Mouse (Mus musculus) ovary, postnatal 36 days (tissue): Measurements from ENCODE around the gene Nat8f4.
"Not testable (repeated sequence)": the region's sequence is repeated elsewhere in the genome, so short reads cannot be mapped to it uniquely, and the experiment has no call there.

Experiments used
- DNase-seq: peaks from one replicate; pipeline ENCODE4 v3.0.0; 2022; ENCODE audit warnings: low spot score, mixed read lengths

Gene Nat8f4

GRCm38 (mm10) chr6:85898596-85899475 lies 5.8 kb downstream of the Nat8f4 start:
- DNase-seq, result not testable (repeated sequence)

DNA sequence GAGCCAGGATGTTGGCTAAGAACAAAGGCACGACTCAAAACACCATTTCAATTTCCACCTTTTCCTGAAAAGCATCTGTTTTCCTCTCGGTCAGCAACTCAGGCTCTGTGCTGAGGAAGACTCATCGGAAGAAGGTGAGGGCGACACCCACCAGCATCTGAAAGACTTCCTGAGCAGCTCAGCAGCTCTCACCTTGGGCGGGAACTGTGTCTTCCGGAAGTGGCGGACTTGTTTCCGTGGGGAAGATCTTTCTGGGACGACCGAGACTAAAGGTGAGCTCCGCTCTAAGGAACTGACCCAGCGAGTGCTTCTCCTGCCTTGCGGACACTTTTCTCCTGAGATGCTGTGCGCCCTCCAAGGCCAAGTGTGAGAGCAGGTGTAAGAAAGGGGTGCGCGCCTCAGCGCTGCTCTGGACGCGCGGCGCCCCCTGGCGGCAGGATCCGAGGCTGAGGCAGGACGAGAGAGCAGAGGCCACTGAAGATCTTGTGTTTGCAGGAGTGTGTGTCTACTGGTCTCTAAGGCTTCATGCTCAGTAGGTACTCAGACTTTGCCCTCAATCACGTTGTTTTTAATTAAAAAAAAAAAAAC lies 9.5 kb downstream of the Nat8f4 start:
- peak; percentile 17 for DNase-seq

- no peak for DNase-seq
Measured at GRCm38 (mm10) chr6:85888961-85889360, 15.7 kb downstream of the Nat8f4 start.

GRCm38 (mm10) chr6:85884311-85884710 lies 20.4 kb downstream of the Nat8f4 start:
- DNase-seq, result no peak

GRCm38 (mm10) chr6:85883246-85883645 lies 21.4 kb downstream of the Nat8f4 start:
- DNase-seq, result not testable (repeated sequence)

- DNase-seq, result not testable (repeated sequence)
Measured at GRCm38 (mm10) chr6:85869006-85869405, 35.7 kb downstream of the Nat8f4 start, which contains the start of gene Nat8f2. TSS of gene Nat8f2 (minus strand) at chr6:85869158.

GRCm38 (mm10) chr6:85867726-85868690 lies 36.7 kb downstream of the Nat8f4 start:
- DNase-seq, result no peak

- not testable (repeated sequence) for DNase-seq
Measured at GRCm38 (mm10) chr6:85866995-85867394, 37.7 kb downstream of the Nat8f4 start.

- DNase-seq, result not testable (repeated sequence)
Measured at GRCm38 (mm10) chr6:85866166-85866565, 38.5 kb downstream of the Nat8f4 start.

GRCm38 (mm10) chr6:85864900-85865639 lies 39.6 kb downstream of the Nat8f4 start:
- not testable (repeated sequence) for DNase-seq

DNA sequence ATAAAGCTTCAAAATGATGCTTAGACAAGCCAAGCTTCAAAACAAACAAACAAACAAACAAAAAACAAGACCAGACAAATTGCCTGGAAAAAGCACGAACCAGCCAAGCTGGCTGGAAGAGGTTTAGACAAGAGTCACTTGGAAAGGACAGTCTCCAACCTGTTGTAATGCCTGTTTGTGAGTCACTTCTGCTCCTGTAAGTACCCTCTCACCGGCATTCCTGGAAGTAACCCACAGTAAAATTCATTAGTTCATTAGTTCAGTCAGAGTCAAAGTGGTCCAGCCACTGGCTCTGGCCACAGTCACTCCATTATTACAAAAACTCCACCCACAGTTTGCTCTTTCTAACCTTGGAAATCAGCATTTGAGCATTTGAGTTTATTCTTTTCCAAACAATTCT lies 40.8 kb downstream of the Nat8f4 start:
- no peak for DNase-seq

GRCm38 (mm10) chr6:85863136-85863535 lies 41.5 kb downstream of the Nat8f4 start:
- DNase-seq, result no peak

GRCm38 (mm10) chr6:85862565-85862964 lies 42.1 kb downstream of the Nat8f4 start:
- no peak for DNase-seq

DNA sequence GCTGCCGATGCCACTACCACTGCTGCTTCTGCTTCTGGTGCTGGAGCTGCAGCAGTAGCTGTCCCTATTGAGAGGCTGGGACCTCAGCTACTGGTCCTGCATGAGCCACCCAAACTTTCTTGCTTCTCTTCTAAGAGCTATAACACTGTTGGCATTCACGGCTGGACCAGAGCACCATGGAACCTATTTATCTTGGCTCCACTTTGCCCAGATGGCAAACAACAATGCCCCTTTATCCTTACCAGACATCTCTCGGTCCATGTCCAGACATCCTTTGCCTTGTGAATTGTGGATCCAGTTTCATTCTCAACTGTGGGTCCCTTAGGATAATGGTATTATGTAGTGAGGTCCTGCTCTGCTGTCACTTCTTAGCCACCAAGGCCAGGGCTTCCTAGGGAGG lies 43.4 kb downstream of the Nat8f4 start:
- no peak for DNase-seq

- DNase-seq, result peak; percentile 75
Measured at GRCm38 (mm10) chr6:85856194-85856678, 48.4 kb downstream of the Nat8f4 start.

GRCm38 (mm10) chr6:85853481-85853880 lies 51.2 kb downstream of the Nat8f4 start:
- DNase-seq, result no peak

DNA sequence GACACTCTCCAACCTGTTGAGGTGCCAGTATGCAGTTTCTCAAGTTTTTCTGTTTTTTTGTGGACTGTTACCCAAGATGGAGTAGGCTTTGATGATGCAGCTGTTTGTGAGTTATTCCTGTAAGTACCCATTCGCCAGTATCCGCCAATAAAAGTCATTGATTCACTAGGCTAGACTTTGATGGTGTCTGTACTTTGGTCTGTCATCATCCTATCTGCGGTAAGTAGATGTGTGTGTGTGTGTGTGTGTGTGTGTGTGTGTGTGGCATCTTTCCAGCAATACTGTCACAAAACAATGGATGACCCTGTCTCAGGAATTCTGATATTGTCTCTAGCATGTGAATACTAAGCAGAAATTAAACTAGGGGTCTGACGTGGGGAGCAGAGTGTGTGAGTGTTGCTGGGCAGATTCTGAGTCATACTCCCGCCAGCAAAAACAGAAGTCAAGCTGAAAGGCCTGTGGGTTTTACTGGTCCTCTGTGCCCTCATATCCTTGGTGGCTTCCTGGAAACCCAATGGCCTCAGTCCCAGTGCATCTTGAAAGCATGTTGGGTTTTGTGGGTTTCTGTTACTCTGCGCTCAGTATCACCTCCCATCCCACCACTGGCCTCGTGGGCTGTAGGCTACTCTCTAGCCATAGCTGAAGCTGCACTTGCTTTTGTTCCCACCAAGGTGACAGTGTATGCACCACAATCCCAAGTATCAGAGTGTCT lies 53.5 kb downstream of the Nat8f4 start:
- DNase-seq, result no peak

GRCm38 (mm10) chr6:85849240-85849639 lies 55.4 kb downstream of the Nat8f4 start:
- DNase-seq, result no peak
